ENCODE assay signal across 9 mouse cellular contexts in the genomic region with DNA sequence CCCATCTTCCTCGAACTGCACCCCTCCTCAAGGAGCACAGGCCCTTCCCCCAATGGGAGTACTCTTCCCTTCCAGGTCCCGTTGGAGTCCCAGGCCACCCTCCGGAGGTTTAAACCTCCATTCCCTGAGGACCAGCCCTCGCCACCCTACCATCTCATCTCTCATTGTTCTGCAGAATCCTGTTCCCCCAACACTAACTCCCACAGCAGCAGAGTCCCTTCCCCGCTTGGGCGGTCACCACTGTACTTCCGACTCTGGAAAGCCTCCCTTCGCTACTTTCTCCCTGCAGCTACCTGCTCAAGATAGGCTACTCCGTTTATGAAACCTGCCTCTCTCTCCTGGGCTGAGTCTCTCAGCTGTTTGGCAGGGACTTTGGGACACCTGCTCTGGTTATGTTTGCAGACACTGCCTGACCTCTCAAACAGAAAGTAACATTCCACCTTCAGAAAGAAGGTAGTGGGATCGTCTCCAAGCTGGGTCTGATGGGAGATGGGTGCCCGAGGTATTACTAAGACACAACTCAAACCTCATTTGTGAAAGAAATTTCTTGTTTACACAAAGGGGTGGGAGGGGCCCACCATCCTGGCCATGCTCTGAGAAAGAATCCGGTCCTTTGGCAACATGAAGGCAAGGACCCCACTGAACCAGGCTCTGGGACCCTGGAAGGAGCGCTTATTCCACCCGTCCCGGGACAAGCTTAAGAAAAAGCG. TPM values are rescaled to one million over a fixed set of nuclear protein-coding genes. Genes with fewer than 3 reads are reported as not detected.
DNase-seq lines count a peak whose midpoint lies in the region; ATAC-seq and TF ChIP-seq lines count a peak whose summit lies in the region.
"Had no signal": no experiment of that assay in that cellular context is flagged by ENCODE, and none has a peak within 500 bp of the region (broad histone marks: within the 10 kb centered on the region; RNA-seq: fewer than 3 reads in every experiment).

No protein-coding gene starts in this region.

- no peaks in the 10 kb centered on the region for H3K9me3 ChIP-seq in forebrain, embryonic 15.5 days
- no peaks in the 10 kb centered on the region for H3K9me3 ChIP-seq in kidney, embryonic 16.5 days (ENCODE audit: low read length)
- H3K9me3 ChIP-seq in midbrain, embryonic 16.5 days (replicated peaks; ENCODE audit: control insufficient read depth, low read length, poor library complexity, severe bottlenecking), result no peaks in the 10 kb centered on the region

- H3K9ac ChIP-seq in forebrain, embryonic 15.5 days (replicated peaks), result peak overlapping the region; percentile 88
- H3K9ac ChIP-seq in kidney, embryonic 16.5 days (replicated peaks; ENCODE audit: low read length), result peak overlapping the region; percentile 76
- H3K9ac ChIP-seq in midbrain, embryonic 16.5 days (ENCODE audit: low read depth, low read length), result peak overlapping the region; percentile 89

- H3K36me3 ChIP-seq in kidney, adult 2 months (ENCODE audit: control insufficient read depth, insufficient read depth, low read length), result no peaks in the 10 kb centered on the region
- no peaks in the 10 kb centered on the region for H3K36me3 ChIP-seq in forebrain, embryonic 15.5 days
- H3K36me3 ChIP-seq in kidney, embryonic 16.5 days (ENCODE audit: insufficient read depth, low read length), result no peaks in the 10 kb centered on the region
- no peaks in the 10 kb centered on the region for H3K36me3 ChIP-seq in midbrain, embryonic 16.5 days (ENCODE audit: control insufficient read depth, insufficient read depth, low read length)

- peaks cover 4% of the 10 kb centered on the region; the same call in 1 of the 2 replicates for H3K27me3 ChIP-seq in kidney, adult 2 months (replicated peaks; ENCODE audit: control insufficient read depth, insufficient read depth, low read length)
- H3K27me3 ChIP-seq in forebrain, embryonic 15.5 days, result no peaks in the 10 kb centered on the region
- peaks cover 82% of the 10 kb centered on the region for H3K27me3 ChIP-seq in kidney, embryonic 16.5 days (ENCODE audit: insufficient read depth, low read length)
- no peaks in the 10 kb centered on the region for H3K27me3 ChIP-seq in midbrain, embryonic 16.5 days (ENCODE audit: control insufficient read depth, insufficient read depth, low read depth, low read length)

- H3K4me3 ChIP-seq in kidney, adult 2 months (ENCODE audit: insufficient read depth, low read depth, low read length), result peak overlapping the region; percentile 50
- H3K4me3 ChIP-seq in forebrain, embryonic 15.5 days, result peak overlapping the region; percentile 90
- H3K4me3 ChIP-seq in kidney, embryonic 16.5 days (ENCODE audit: low read length), result peak overlapping the region; percentile 69
- peak overlapping the region; percentile 78 for H3K4me3 ChIP-seq in midbrain, embryonic 16.5 days (ENCODE audit: low read depth, low read length)

- TF ChIP-seq CTCF in kidney, adult 2 months (conservative IDR thresholded peaks at IDR 0.05; ENCODE audit: insufficient read depth, insufficient read length, low read depth, low read length), result no peak

- peak overlapping the region; percentile 99 for H3K4me2 ChIP-seq in forebrain, embryonic 15.5 days (replicated peaks)
- H3K4me2 ChIP-seq in kidney, embryonic 16.5 days (replicated peaks; ENCODE audit: low read depth, low read length), result peak overlapping the region; percentile 92
- peak overlapping the region; percentile 85 for H3K4me2 ChIP-seq in midbrain, embryonic 16.5 days (ENCODE audit: low read length)

- no peak for DNase-seq in kidney, adult 2 months
- no peak for DNase-seq in kidney, adult 9 months
- no peak for DNase-seq in spleen, postnatal 4 days (ENCODE audit: low spot score in 2 of 2)
- DNase-seq in gastrocnemius, postnatal 25 days, result no peak
- no peak for DNase-seq in right cerebral cortex, postnatal 25 days

- no peaks in the 10 kb centered on the region for H3K4me1 ChIP-seq in kidney, adult 2 months (ENCODE audit: control insufficient read depth, insufficient read depth, low read length)
- peaks cover 42% of the 10 kb centered on the region for H3K4me1 ChIP-seq in forebrain, embryonic 15.5 days
- peaks cover 14% of the 10 kb centered on the region; the same call in 1 of the 2 replicates for H3K4me1 ChIP-seq in kidney, embryonic 16.5 days (ENCODE audit: insufficient read depth, low read length)
- peaks cover 23% of the 10 kb centered on the region for H3K4me1 ChIP-seq in midbrain, embryonic 16.5 days (ENCODE audit: control insufficient read depth, insufficient read depth, low read length)

- no peak for TF ChIP-seq POLR2A in kidney, adult 2 months (IDR thresholded peaks at IDR 0.05; ENCODE audit: low read depth, low read length)

- no peak for ATAC-seq in forebrain, embryonic 15.5 days (replicated peaks)
- no peak for ATAC-seq in kidney, embryonic 16.5 days (ENCODE audit: low FRiP score, low TSS enrichment)
- no peak for ATAC-seq in midbrain, embryonic 16.5 days

- H3K27ac ChIP-seq in kidney, adult 2 months (ENCODE audit: insufficient read depth, low read depth, low read length), result peak overlapping the region; percentile 74
- no peak overlapping the region for H3K27ac ChIP-seq in forebrain, embryonic 15.5 days (replicated peaks)
- peak overlapping the region; percentile 41; the same call in 1 of the 2 replicates for H3K27ac ChIP-seq in kidney, embryonic 16.5 days (ENCODE audit: low read length)
- no peak overlapping the region for H3K27ac ChIP-seq in midbrain, embryonic 16.5 days (ENCODE audit: low read length)

- WGBS in kidney, adult 2 months, result 15% methylated on average over 16 of the region's 16 CpGs
- WGBS in forebrain, embryonic 15.5 days, result 7% methylated on average over 16 of the region's 16 CpGs
- 9% methylated on average over 16 of the region's 16 CpGs for WGBS in kidney, embryonic 16.5 days
- 5% methylated on average over 16 of the region's 16 CpGs for WGBS in midbrain, embryonic 16.5 days

RNA-seq across cellular contexts. Expression of a gene that starts 1.3 kb away (rescaled TPM):
- polyA plus RNA-seq in kidney, adult 2 months (2012; rRNA removed), result 137 and 149 TPM in 2 replicates
- polyA plus RNA-seq in forebrain, embryonic 15.5 days (2015; fragmentation: Nextera tagmentation; extraction: Ambion mirVana), result 11.5 and 12.7 TPM in 2 replicates
- polyA plus RNA-seq in kidney, embryonic 16.5 days (2015; fragmentation: Nextera tagmentation; extraction: Ambion mirVana), result 76.8 and 80.4 TPM in 2 replicates
- polyA plus RNA-seq in midbrain, embryonic 16.5 days (2015; fragmentation: Nextera tagmentation; extraction: Ambion mirVana), result 8.5 and 11.1 TPM in 2 replicates
- 10 to 100 TPM; 18.5 to 28.4 TPM for total RNA-seq in gastrocnemius, postnatal 25 days (2021)
- total RNA-seq: CH12.LX had no signal

Comparison
In these comparisons a context has a peak if more than half of its experiments do, and no peak if none do; other contexts are left out.
1. H3K27ac ChIP-seq: peak in kidney, adult 2 months (single experiment) and kidney, embryonic 16.5 days (single experiment); none in forebrain, embryonic 15.5 days (single experiment) and midbrain, embryonic 16.5 days (single experiment).
2. Peak in every context shown above with its lines, with median percentiles within 50 percentile points of each other: H3K4me3 ChIP-seq, H3K4me2 ChIP-seq and H3K9ac ChIP-seq.